Mouse (Mus musculus): ENCODE data around the gene Cyfip1. TPM values are rescaled to one million over a fixed set of nuclear protein-coding genes. Genes with fewer than 3 reads are reported as not detected.
"Not testable (repeated sequence)": the region's sequence is repeated elsewhere in the genome, so short reads cannot be mapped to it uniquely, and the experiment has no call there.

Cyfip1 gene
- total RNA-seq, 2 experiments from 2014 or later: 117 to 130 TPM

GRCm38 (mm10) chr7:55912118-55912517 is 70.6 kb downstream of the Cyfip1 start:
- Histone ChIP-seq H3K4me3 (no peak overlapping the region), H3K27ac (no peak overlapping the region; the same call in 1 of the 2 replicates)
- DNase-seq (ENCODE audit: low spot score in 2 of 2): no peak
- TF ChIP-seq CTCF (conservative IDR thresholded peaks at IDR 0.05): no peak

GRCm38 (mm10) chr7:55918365-55918764 is 76.8 kb downstream of the Cyfip1 start:
- not testable (repeated sequence) for H3K4me3 ChIP-seq; DNase-seq (ENCODE audit: low spot score in 2 of 2); H3K27ac ChIP-seq

GRCm38 (mm10) chr7:55927262-55927661 is 85.7 kb downstream of the Cyfip1 start:
- Histone ChIP-seq H3K27ac (0 out of 2 replicates have a peak overlapping the region, but pooled peaks have one; percentile 2), H3K4me3 (no peak overlapping the region)
- no peak for TF ChIP-seq CTCF (conservative IDR thresholded peaks at IDR 0.05)
- DNase-seq (ENCODE audit: low spot score in 2 of 2): no peak

- no peak overlapping the region for H3K4me3 ChIP-seq
- no peak overlapping the region for H3K27ac ChIP-seq
- no peak for DNase-seq (ENCODE audit: low spot score in 2 of 2)
- no peak for TF ChIP-seq CTCF (conservative IDR thresholded peaks at IDR 0.05)
Observed at GRCm38 (mm10) chr7:55928649-55929048, 87.1 kb downstream of the Cyfip1 start.

- no peak overlapping the region for H3K27ac ChIP-seq
- H3K4me3 ChIP-seq: no peak overlapping the region
- TF ChIP-seq CTCF (conservative IDR thresholded peaks at IDR 0.05): no peak
- no peak for DNase-seq (ENCODE audit: low spot score in 2 of 2)
Observed at GRCm38 (mm10) chr7:55935025-55935424, 93.5 kb downstream of the Cyfip1 start.

GRCm38 (mm10) chr7:55938341-55938740 is 96.8 kb downstream of the Cyfip1 start:
- TF ChIP-seq CTCF (conservative IDR thresholded peaks at IDR 0.05): no peak
- DNase-seq (ENCODE audit: low spot score in 2 of 2): no peak
- H3K4me3 ChIP-seq: no peak overlapping the region
- H3K27ac ChIP-seq: no peak overlapping the region

GRCm38 (mm10) chr7:55956054-55956453 is 114.5 kb downstream of the Cyfip1 start:
- no peak overlapping the region for H3K4me3 ChIP-seq
- no peak overlapping the region for H3K27ac ChIP-seq
- no peak for TF ChIP-seq CTCF (conservative IDR thresholded peaks at IDR 0.05)
- no peak for DNase-seq (ENCODE audit: low spot score in 2 of 2)

- DNase-seq (ENCODE audit: low spot score in 2 of 2): no peak
- TF ChIP-seq CTCF (conservative IDR thresholded peaks at IDR 0.05): no peak
- Histone ChIP-seq H3K4me3 (no peak overlapping the region), H3K27ac (no peak overlapping the region)
Observed at GRCm38 (mm10) chr7:55957178-55957577, 115.6 kb downstream of the Cyfip1 start.

GRCm38 (mm10) chr7:55957916-55958315 is 116.4 kb downstream of the Cyfip1 start:
- H3K27ac ChIP-seq: no peak overlapping the region
- H3K4me3 ChIP-seq: no peak overlapping the region

GRCm38 (mm10) chr7:55959801-55960200 is 118.3 kb downstream of the Cyfip1 start:
- no peak overlapping the region for H3K4me3 ChIP-seq
- TF ChIP-seq CTCF (conservative IDR thresholded peaks at IDR 0.05): no peak
- H3K27ac ChIP-seq: no peak overlapping the region

More at GRCm38 (mm10) chr7:55957916-55958315, 116.4 kb downstream of the Cyfip1 start:
- no peak for TF ChIP-seq CTCF (conservative IDR thresholded peaks at IDR 0.05)
- no peak for DNase-seq (ENCODE audit: low spot score in 2 of 2)

GRCm38 (mm10) chr7:55960506-55960905 is 119.0 kb downstream of the Cyfip1 start:
- no peak for TF ChIP-seq CTCF (conservative IDR thresholded peaks at IDR 0.05)
- no peak overlapping the region for H3K27ac ChIP-seq
- no peak for DNase-seq (ENCODE audit: low spot score in 2 of 2)
- no peak overlapping the region for H3K4me3 ChIP-seq

More at GRCm38 (mm10) chr7:55959801-55960200, 118.3 kb downstream of the Cyfip1 start:
- DNase-seq (ENCODE audit: low spot score in 2 of 2): no peak

- peak within 1 kb of the TSS; percentile 90 for H3K4me3 ChIP-seq
- peak; percentile 17; the same call in 1 of the 2 replicates for TF ChIP-seq CTCF (conservative IDR thresholded peaks at IDR 0.05)
- H3K27ac ChIP-seq: peak within 1 kb of the TSS; percentile 88
- peak; percentile 90 to 95 for DNase-seq (ENCODE audit: low spot score in 2 of 2)
Observed at GRCm38 (mm10) chr7:55962004-55962908, 120.7 kb downstream of the Cyfip1 start, which contains the start of gene Nipa2. Gene Nipa2 (minus strand): TSS chr7:55962476.

GRCm38 (mm10) chr7:55966866-55967460 is 125.4 kb downstream of the Cyfip1 start:
- TF ChIP-seq CTCF (conservative IDR thresholded peaks at IDR 0.05): 0 out of 2 replicates have a peak, but pooled peaks have one; percentile 2
- no peak for DNase-seq (ENCODE audit: low spot score in 2 of 2)
- Histone ChIP-seq H3K4me3 (no peak overlapping the region), H3K27ac (no peak overlapping the region)

Measured in layer of hippocampus, adult 2 months (tissue).